Mouse (Mus musculus) layer of hippocampus, adult 8-10 months (tissue): ENCODE measurements around the gene Kif1c. TPM values are rescaled to one million over a fixed set of nuclear protein-coding genes. Genes with fewer than 3 reads are reported as not detected.

ENCODE experiments used
- DNase-seq, 2 experiments: peaks; one replicate each; pipeline ENCODE4 v3.0.0; 2022; ENCODE audit warnings: low spot score in 2 of 2
- total RNA-seq, 4 experiments: library from RNA; stranded (reverse); gene quantifications; 2 replicates each; pipeline ENCODE4 v1.2.4; 2022

The Kif1c gene
- total RNA-seq, 4 experiments from 2014 or later = 71.2 to 92.9 (median 83.9) TPM

- DNase-seq = no peak
Measured at GRCm38 (mm10) chr11:70697376-70697775, 3.0 kb upstream of the Kif1c start.

GRCm38 (mm10) chr11:70699051-70699450 is 1.3 kb upstream of the Kif1c start:
- DNase-seq = no peak

GRCm38 (mm10) chr11:70700613-70701012 is 265 bp downstream of the Kif1c start:
- peak; percentile 55 to 64 for DNase-seq

GRCm38 (mm10) chr11:70701221-70701955 is 1.0 kb downstream of the Kif1c start:
- DNase-seq = no peak

- DNase-seq = no peak
Measured at GRCm38 (mm10) chr11:70701984-70702733, 1.8 kb downstream of the Kif1c start.

GRCm38 (mm10) chr11:70702781-70703180 is 2.4 kb downstream of the Kif1c start:
- no peak for DNase-seq

GRCm38 (mm10) chr11:70706127-70706526 is 5.8 kb downstream of the Kif1c start:
- no peak for DNase-seq

- peak in 1 of 2 experiments; percentile 67 for DNase-seq
Measured at GRCm38 (mm10) chr11:70711026-70711425, 10.7 kb downstream of the Kif1c start.

- no peak for DNase-seq
Measured at GRCm38 (mm10) chr11:70713222-70713621, 12.9 kb downstream of the Kif1c start.

GRCm38 (mm10) chr11:70715832-70716231 is 15.5 kb downstream of the Kif1c start:
- no peak for DNase-seq

GRCm38 (mm10) chr11:70718481-70718880 is 18.1 kb downstream of the Kif1c start:
- DNase-seq = no peak

- no peak for DNase-seq
Measured at GRCm38 (mm10) chr11:70720567-70720966, 20.2 kb downstream of the Kif1c start.

- DNase-seq = no peak
Measured at GRCm38 (mm10) chr11:70721072-70721471, 20.7 kb downstream of the Kif1c start.

GRCm38 (mm10) chr11:70724706-70725105 is 24.4 kb downstream of the Kif1c start:
- no peak for DNase-seq

GRCm38 (mm10) chr11:70726585-70726984 is 26.2 kb downstream of the Kif1c start:
- no peak for DNase-seq

GRCm38 (mm10) chr11:70727385-70727784 is 27.0 kb downstream of the Kif1c start:
- no peak for DNase-seq

- no peak for DNase-seq
Measured at GRCm38 (mm10) chr11:70730427-70731038, 30.2 kb downstream of the Kif1c start.

GRCm38 (mm10) chr11:70731178-70731577 is 30.8 kb downstream of the Kif1c start:
- peak; percentile 51 to 72 for DNase-seq

- DNase-seq = no peak
Measured at GRCm38 (mm10) chr11:70733256-70733655, 32.9 kb downstream of the Kif1c start.

GRCm38 (mm10) chr11:70737749-70738148 is 37.4 kb downstream of the Kif1c start:
- DNase-seq = no peak

- DNase-seq = no peak
Measured at GRCm38 (mm10) chr11:70741603-70742002, 41.3 kb downstream of the Kif1c start.

GRCm38 (mm10) chr11:70742117-70742516 is 41.8 kb downstream of the Kif1c start:
- peak in 1 of 2 experiments; percentile 38 for DNase-seq
